Mouse (Mus musculus) layer of hippocampus, postnatal 25 days (tissue): ENCODE results near the gene Mest. TPM values are rescaled to one million over a fixed set of nuclear protein-coding genes. Genes with fewer than 3 reads are reported as not detected.

ENCODE experiments used
- DNase-seq, 2 experiments: peaks; one replicate each; pipeline ENCODE4 v3.0.0; 2022; ENCODE audit warnings: mixed read lengths in 2 of 2, low spot score in 1 of 2; ENCODE audit errors: extremely low spot score in 1 of 2
- total RNA-seq, 2 experiments: library from RNA; stranded (reverse); gene quantifications; 2 replicates each; pipeline ENCODE4 v1.2.3; 2021

The Mest gene
- total RNA-seq, result 10 to 100 TPM; 49.8 to 50.2 TPM

DNA sequence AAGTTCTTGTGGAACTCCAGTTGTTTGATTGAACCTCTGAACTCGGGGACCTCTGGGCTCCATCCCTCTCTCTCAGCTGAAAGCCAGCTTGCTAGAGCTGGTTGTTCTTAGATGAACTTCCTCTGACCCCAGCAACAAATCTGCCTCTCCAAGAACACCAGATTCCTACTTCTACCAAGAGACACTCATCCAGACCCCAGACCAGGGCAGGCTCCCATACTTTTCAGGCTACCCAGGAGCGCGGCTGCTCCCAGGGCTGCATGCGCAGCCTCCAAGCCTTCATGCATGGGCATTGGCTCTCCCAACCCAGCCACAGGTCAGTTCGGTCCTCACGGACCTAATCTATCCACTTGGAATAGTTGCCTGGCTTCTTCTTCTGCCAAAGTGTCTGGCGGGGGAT is at the start of gene Mest:
TSS of gene Mest (plus strand) at position 217 of the 400 bp plus-strand sequence.
- DNase-seq, result no peak

DNA sequence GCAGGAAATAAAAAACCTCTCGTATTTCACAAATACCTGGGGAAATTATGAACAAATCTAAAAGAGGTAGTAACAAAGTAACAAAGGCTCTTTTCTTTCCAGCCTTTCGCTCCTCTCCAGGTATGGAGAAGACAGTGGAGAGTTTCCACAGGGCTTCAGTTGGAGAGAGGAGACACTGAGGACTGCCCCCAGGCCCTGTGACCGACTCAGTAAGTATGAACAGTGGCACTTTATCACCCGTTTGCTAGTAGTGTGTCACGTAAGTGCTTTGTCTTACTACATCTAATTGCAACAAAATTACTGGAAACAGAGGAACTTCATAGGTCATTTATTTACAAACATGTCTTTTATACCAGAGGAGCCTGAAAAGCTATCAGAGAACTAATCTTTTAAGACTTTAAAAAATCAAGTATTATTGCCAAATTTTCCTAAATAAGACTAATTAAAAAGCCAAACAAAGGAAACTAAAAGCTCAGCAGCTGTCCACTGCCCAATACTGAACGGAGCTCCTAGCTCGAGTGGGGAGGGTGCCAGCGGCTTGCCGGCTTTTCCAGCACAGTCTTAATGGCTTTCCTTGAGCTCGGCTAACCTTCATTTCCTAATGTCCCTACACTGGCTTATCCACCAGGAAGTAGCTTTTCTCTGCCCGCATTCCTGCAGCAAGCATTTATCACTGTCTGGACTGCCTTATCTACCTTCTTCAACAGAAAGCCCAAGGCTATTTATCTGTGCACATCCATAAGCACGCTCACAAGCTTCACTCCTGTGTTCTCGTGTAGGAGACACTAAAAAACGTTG is 49.4 kb upstream of the Mest start:
- no peak for DNase-seq

DNA sequence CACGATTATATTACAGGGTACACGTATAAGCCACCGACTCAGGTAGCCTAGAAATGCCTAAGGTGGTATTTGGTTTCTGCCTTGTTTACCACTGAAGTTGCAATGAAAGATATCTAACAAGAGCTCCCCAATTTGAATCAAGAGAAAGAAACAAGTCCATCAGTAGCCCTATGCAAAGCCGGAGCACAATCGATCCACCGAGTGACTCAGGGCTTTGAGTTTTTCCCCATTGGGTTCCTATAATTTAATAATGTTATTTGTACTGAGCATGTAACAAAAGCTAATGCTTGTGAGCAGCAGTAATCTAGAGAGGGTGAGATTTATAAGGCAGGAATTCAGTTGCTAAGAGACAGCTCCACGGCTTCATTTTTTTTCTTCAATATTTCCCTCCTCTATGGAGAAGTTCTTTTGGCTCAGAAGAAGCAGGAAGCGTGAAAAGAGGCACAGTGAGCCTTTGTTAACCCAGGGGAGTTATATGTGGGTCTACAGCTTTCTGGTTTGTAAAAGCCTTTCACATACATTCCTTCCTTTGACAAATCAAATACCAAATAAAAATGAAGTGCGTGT is 48.5 kb upstream of the Mest start:
- DNase-seq, result no peak

DNA sequence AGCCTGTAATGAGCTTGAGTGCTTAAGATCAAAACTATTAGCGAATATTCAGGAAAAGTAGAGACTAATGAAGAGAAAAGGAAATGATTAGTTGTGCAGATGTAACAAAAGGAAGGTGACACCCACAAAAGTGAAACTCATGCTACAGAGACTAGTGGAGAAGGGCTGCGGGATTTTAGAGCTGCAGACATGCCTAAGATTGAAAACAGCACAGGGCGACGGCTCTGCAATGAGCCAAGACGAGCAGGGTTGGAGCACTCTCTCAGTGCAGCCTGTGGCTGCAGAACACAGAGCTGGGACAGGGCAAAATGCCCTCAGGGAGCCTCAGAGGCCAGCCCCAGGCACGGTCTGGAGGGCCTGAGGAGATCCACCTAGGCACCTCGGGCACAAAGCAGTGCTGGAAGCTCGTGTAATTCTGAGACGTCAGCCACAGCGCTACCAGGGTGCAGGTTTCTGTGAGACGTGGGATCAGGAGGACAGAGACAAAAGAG is 48.0 kb upstream of the Mest start:
- DNase-seq, result no peak

DNA sequence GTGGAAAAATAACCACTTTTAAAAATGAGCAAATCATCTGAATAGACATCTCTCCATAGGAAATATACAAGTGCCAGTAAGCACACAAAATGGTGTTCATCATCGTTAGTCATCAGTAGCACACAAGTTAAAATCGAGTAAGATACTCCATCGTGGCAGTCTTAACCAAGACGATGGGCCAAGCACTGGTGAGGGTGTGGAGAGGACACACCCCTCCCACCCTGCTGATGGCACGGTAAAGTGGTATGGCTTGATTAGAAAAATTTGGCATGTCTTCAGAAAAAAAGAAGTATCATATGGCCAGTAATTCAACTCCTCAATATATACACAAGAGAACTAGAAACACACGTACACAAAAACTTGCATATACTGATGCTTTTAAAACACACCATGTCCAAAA is 46.8 kb upstream of the Mest start:
- DNase-seq, result no peak

DNA sequence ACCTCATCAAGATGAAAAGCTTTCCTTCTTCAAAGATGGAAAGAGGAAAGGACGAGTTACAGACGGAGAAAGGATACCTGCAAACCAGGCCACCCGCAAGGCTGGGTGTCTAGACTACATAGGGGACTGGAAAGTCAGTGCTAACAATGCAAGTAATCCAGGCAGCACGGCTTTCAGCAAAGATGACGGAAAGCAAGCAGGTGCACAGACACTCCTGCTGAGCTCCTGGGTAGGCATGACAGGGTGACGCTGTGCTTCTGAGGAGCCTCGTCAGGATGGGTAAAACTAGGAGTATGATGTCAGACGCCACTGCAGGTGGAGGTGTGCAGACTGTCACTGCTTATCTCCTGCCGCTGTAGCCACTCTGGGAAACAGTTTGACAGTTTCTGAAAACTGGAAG is 45.8 kb upstream of the Mest start:
- no peak for DNase-seq

DNA sequence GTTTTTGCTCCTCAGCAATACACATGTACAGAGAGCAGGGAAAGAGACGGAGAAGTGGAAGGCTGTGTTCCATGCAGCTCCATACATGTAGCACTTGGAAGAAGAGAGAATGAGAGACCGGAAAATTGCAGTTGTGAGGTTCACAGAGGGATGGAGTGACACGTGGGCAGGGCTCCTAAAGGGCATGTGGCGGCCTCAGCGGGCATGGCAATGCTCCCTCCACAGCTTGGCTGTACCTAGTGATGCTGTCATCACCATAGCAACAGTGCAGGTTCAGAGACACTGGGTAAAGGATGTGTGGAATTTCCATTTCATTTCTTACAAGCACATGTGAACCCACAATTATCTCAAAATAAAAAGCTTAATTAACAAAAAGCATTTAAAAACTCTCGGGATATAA is 44.9 kb upstream of the Mest start:
- DNase-seq, result no peak

DNA sequence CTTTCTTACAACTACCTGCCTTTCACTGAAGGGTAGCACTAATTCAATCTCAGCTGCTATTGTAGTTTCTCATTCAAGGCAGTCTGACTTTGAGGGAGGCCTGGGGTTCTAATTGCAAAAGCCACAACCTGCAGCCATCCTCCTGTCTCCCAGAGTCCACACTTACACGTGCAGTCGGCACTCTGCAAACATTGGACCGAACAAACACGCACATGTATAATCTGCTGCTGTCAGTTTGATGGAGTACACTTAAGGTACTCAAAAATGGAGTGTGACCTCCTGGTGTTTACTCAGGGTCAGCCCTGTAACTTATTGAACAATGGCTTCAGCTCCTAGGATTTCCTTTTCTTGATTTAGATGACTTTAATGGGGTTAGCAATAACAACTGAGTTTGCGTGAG is 43.8 kb upstream of the Mest start:
- no peak for DNase-seq

DNA sequence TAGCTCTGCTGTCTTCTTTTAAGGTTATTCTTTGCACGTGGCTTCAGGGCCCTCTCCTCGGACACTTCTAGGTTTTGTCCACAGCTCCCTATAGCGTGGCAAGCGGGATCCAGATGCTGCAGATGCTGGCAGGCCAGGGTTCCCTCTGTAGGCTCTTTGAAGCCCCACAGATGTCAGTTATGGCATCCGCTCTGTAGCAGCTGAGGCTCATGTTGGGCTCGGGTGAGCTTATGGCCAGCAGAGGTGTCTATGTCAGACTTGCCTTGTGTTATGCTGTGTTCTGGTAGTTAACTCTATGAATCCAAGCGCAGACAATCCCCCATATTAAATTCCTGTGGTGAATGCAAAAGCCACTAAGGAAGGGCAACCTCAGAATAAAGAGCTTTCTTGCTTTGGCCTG is 42.9 kb upstream of the Mest start:
- no peak for DNase-seq

DNA sequence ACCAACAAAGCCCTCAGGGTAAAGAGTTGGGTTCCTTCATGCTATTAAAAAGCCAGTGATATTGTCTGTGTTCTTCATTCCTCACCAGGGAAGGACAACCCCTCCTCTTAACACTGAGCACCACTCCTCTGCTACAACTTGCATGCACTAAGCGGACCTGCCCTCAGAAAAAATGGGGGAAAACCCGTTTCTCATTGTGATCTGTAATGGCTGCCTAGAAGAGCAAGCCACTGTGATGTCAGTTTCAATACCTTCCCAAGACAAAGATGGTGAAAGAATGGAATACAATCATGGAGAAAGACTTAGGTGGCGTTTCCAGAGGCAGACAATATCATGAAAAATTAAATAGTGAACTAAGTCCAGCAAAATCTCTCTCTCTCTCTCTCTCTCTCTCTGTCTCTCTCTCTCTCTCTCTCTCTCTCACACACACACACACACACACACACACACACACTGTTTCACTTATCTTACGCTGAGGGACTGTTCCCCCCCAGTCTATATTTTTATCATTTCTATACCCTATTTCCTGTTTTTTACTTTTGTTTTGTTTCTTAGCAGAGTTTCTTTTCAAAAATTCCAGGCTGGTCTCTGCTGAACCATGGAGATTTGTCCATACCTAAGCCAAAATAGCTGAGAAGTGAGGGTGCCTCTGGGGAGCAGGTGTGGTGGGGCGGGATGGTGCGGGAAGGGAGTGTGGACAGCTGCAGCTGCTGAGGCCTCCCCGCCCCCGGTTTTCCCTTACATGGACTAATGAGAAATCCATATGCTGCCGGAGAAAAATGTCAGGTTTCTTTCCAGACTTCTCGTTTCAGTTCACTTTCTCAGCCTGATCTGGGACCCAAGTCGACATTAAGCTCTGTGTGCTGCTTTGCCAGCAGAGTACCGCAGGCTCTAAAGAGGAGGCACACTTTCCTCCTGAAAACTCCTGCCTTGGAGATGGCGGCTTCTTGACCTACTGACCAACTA is 41.1 kb upstream of the Mest start:
- no peak for DNase-seq

DNA sequence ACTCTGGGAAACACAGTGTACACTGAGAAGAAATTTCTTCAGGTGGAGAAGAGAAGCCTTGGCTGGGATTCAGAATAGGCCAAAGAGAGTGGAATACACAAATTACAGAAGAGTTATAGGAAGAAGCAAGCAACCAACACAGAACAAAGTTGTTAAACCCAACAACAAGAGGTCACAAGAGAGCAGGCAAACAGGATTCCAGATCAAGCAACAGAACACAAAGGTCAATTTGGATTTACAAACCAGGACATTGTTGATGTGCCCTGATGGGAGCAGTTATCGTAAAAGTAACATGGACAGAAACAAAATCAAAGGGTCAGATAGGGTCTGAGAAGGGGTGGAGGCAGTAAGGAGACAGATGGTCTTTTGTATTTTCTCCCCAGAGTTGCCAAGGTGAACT is 38.8 kb upstream of the Mest start:
- DNase-seq, result no peak

DNA sequence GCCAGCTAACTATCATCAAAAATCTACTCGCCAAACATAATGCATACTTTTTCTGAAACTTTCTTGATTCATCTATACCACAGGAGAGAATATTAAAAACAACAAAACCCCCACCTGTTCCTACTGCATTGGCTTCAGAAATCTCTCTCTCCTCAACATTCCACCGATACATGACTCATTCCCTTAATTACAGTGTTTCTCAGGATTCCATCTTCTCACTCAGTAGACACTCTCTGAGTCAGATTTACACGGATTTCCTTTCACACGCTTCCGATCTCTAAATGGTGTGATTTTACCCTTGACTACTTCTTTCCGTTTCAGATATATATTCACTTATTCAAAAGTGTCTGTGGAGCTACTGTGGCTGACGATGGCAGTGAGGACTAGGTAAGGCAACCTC is 36.1 kb upstream of the Mest start:
- no peak for DNase-seq

DNA sequence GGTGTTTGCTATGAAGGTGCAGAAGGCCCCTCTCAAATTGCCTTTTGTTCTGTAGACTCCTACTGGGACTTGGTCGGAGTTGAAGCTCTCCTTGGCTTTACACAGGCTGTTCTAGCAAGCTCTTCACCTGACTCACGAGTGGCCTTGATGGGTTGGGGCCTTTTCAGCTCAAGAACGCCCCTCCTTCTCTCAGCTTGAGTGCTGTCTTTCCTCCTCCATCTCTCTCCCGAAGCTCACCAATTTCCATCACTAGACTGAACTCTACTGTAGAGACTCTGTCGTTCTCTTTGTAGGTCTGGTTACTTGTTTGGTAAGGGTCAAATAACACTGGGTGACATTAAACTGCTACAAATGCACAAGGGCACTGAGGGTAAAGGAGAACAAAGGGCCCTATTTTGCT is 30.5 kb upstream of the Mest start:
- no peak for DNase-seq

DNA sequence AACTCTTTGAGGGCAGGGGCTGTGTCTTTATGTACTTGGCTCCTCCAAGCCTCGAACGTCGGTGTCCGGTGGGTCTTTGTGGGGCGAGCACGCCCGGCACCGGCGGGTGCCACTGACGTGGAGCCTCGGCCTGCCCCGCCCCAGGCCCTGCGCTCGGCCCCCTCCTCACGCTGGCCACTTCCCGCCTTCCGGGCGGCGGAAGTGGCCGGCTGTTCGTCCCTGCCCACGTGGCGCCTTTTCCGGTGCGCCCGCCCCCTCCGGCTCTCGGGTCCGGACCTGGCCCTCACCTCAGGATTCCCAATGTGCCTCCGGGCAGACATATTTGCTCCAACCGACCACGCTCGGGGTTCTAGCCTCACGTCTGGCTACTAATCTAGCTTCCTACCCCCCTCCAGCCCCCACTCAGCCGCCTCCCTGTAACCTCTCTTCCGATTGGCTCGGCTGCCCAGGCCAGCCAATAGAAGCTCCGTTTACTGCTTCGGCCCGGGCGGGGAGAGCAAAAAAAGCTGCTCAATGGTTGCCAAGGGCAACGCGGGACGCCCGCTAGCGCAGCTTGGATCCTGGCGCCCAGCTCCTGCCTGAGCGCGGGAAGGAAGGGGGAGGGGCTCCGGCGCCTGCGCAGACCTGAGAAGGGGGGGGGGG is 29.9 kb upstream of the Mest start, which contains the start of gene Cep41:
TSS of gene Cep41 (minus strand) at position 400 of the 642 bp plus-strand sequence.
- DNase-seq, result peak; percentile 96 to 100

DNA sequence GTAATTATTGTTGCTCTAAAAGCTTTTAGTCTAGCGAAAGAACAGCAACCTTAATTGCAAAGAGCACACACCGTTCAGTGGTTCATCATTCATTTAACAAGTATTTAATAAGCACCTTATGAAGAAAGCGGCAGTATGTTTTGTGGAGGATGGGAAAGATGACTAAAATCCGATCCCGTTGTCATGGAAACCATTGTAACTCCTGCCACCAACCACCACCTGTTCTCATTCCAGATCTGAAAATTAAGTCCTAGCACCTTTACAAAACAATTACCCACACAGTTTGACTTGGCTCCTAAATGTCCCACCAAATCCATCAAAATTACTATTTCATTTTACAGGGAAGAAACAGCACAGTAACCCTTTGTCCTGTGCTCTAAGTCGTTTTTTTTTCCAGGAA is 29.1 kb upstream of the Mest start:
- no peak for DNase-seq

DNA sequence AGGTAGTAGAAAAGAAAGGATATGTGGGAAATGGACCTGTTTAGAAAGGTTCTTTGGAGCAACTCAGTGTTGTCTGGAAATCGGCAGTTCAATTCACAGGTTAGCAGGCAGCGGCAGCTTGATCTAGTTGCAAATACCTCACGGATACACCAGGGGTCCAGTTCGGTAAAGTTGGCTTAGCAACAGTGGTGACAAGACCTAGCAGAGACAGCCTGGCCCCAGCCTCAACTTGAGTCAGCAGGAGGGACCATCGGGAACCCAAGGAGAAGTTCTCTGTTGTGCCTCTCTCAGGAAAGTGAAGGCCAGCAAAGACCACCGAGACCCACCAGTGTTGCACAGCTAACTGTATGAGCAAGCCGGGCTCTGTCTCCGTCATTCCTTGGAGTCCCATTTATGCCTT is 28.2 kb upstream of the Mest start:
- no peak for DNase-seq

DNA sequence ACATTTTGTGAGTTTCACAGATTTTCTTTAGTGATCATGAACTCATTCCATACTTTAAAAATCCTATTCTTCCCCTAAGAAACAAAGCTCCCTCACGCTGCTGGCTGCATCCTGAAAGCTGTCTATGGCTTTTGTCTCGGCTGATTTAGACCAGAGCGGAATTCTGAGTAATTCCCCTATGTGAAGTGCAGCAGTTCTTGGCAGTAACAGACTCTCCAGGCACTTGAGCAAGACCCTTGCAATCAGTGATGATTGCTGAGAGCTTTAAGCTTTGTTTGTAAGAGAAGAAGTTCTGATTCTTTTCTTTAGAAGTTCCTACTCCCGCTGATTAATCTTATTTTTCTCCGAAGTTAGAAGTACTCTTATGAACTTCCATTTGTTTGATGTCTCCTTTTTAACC is 25.9 kb upstream of the Mest start:
- no peak for DNase-seq

DNA sequence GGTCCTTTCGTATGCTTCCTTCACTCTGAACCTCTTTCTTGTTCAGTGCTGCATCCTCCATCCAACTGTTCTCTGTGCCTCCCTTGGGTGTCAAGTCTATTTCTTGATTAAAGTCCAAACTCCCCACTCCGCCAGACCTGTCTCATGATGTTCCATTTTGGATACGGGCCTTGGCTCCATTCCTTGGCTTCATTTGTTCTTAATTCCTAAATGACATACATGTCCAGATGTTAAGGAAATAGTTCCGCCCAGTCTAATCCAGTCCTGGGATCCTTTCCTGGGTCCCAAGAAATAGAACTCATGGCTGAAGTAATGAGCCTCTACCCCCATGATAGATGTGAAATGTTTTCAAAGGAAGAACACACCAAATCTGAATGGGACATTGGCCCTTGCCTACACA is 25.3 kb upstream of the Mest start:
- no peak for DNase-seq

DNA sequence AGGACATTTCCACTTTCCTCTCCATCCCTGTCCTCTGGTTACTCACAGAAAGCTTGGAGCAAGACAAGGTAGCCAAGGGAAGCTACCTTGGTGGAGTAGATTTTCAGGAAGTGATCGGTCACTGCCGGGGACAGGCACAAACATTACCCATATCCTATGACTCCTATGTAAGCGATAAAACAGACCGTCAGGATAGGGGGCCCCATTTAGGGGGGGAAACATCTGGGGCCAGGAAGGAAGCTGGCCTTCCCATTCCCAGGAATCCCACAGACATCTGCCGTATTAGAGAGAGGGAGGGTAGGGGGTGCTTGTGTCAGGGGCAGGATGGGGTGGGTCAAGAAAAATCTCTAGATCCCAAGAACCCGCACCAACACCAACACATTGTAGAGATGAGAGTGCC is 23.2 kb upstream of the Mest start:
- DNase-seq, result no peak

DNA sequence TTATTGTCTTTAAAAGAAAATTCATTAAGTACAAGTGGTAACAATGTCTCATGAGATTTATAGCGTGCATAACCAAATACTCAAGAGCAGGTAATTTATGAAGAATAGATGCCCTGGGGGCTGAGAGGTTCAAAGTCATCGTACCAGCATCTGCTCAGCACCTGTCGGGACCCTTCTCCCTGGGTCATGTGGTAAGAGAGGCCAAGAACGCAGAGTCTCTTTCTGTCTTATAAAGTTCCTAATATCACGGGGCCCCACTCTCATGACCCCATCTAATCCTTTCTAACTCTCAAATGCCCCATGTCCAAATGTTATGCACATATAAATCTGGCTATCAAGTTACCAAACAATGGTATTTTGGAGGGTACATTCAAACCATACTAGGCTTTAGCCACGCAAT is 20.5 kb upstream of the Mest start:
- no peak for DNase-seq

DNA sequence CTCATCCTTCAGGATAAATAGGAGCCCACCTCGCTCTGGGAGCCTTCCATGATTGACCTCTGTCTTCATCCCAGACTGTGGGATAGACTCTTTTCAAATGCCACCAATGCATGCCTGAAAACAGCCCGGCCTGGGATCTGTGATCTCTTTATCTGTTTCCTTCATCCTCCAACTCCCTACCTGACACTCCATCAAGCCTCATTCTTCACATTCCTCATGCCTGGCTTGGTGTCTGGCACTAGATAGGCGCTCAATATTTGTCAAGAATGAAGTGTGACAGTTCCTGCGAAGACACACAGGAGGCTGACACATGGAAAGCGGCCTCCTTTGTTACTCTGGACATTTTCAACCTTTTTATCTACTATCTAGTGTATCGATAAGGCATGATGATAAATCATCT is 19.9 kb upstream of the Mest start:
- DNase-seq, result no peak
